Mouse (Mus musculus) liver, embryonic 16.5 days (tissue): ENCODE data around the gene Nrn1l. TPM values are rescaled to one million over a fixed set of nuclear protein-coding genes. Genes with fewer than 3 reads are reported as not detected.

Source experiments
- ATAC-seq: fragments of 200-750 bp; cut with Nextera tagmentation; 2 replicates; pipeline ENCODE4 v1.8.0; 2017; ENCODE audit warnings: low read depth, mild to moderate bottlenecking, moderate number of reproducible peaks, moderate library complexity
- H3K27ac ChIP-seq: fragments of 300-500 bp; sonication (generic); 2 replicates; pipeline ENCODE4 v1.5.1; 2014; ENCODE audit warnings: mild to moderate bottlenecking, low read length
- H3K27me3 ChIP-seq: fragments of 300-500 bp; sonication (generic); 2 replicates; pipeline ENCODE4 v1.6.1; 2014; ENCODE audit warnings: low read depth, low read length, mixed read lengths; ENCODE audit not compliant: control insufficient read depth, insufficient read depth
- H3K36me3 ChIP-seq: fragments of 300-500 bp; sonication (generic); 2 replicates; pipeline ENCODE4 v1.6.1; 2014; ENCODE audit warnings: mild to moderate bottlenecking; ENCODE audit not compliant: control insufficient read depth, insufficient read depth
- H3K4me1 ChIP-seq: fragments of 300-500 bp; sonication (generic); 2 replicates; pipeline ENCODE4 v1.6.1; 2014; ENCODE audit warnings: low read depth, low read length, mixed read lengths; ENCODE audit not compliant: control insufficient read depth
- H3K4me2 ChIP-seq: fragments of 300-500 bp; sonication (generic); 2 replicates; pipeline ENCODE4 v1.6.1; 2014; ENCODE audit warnings: low read depth, low read length, mixed read lengths
- H3K4me3 ChIP-seq: fragments of 300-500 bp; sonication (generic); 2 replicates; pipeline ENCODE4 v1.5.1; 2014; ENCODE audit warnings: low read depth, mild to moderate bottlenecking, low read length
- H3K9ac ChIP-seq: fragments of 300-500 bp; sonication (generic); 2 replicates; pipeline ENCODE4 v1.6.1; 2014; ENCODE audit warnings: low read depth, low read length
- H3K9me3 ChIP-seq: fragments of 300-500 bp; sonication (generic); replicated peaks from 2 replicates; pipeline ENCODE4 v1.6.1; 2016; ENCODE audit warnings: low read length; ENCODE audit not compliant: control insufficient read depth
- WGBS: fragments of 180-500 bp; shearing (Covaris S2); extraction: QIAGEN DNeasy Blood & Tissue Kit; methylation state at CpG from one replicate; pipeline ENCODE4 v1.1.7; 2014; ENCODE audit not compliant: insufficient replicate concordance; 5-methylcytosine and 5-hydroxymethylcytosine counted together
- polyA plus RNA-seq: library from polyadenylated mRNA; unstranded; fragments of >200 nt; fragmentation: Nextera tagmentation; extraction: Ambion mirVana; gene quantifications from 2 replicates; pipeline ENCODE4 v1.2.1, GENCODE M21; 2015

The Nrn1l gene
- polyA plus RNA-seq, 1 experiment from 2014 or later = not detected

DNA sequence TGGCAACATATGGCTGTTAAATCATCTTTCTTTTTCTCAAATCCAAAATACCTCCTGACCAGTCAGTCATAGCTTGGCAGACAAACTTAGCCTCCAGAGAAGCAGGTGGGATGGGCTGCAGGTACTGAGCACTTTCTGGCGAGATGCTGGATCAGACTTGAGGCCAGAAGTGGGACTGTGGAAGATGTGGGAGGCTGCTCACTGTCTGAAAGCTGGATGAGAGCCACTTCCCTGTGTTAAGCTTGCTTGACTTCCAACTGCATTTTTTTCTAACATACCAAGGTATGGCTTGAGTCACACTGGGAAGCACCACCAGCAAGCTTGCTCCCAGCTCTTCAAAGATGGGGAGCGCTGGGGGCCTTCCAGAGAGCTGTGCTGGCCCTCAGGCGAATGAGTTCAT, 31.8 kb downstream of the Nrn1l start:
- Histone ChIP-seq H3K4me1 (no peaks in the 10 kb centered on the region), H3K9me3 (no peaks in the 10 kb centered on the region), H3K27me3 (no peaks in the 10 kb centered on the region), H3K36me3 (0 out of 2 replicates have a peak, but pooled peaks cover 2% of the 10 kb centered on the region), H3K27ac (no peak overlapping the region), H3K4me3 (no peak overlapping the region), H3K4me2 (no peak overlapping the region), H3K9ac (no peak overlapping the region)
- no peak for ATAC-seq
- 68% methylated on average over 3 of the region's 3 CpGs for WGBS

DNA sequence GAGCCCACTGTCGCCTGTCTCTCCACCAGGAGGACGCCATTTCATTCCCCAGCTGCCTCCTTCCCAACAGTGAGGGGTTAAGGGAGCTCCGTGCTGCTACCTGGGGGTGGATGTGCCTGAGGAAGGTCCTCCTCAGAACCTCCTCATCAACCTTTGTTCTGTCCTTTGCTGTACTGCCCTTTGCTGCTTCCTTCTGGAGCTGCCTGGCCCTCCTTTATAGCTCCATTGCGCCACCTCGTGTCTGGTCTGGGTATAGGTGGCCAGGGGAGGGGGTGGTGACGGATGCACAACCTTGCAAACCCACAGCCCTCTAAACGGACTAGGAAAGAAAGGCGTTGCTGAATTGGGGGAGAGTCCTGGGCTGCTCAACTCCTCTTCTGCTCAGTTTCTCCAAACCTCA, 37.2 kb downstream of the Nrn1l start:
- no peak overlapping the region for H3K27ac ChIP-seq
- no peak overlapping the region for H3K4me3 ChIP-seq
- peaks cover 8% of the 10 kb centered on the region for H3K4me1 ChIP-seq
- H3K27me3 ChIP-seq = no peaks in the 10 kb centered on the region
- 0 out of 2 replicates have a peak, but pooled peaks cover 2% of the 10 kb centered on the region for H3K36me3 ChIP-seq
- H3K4me2 ChIP-seq = no peak overlapping the region
- 19% methylated on average over 8 of the region's 8 CpGs for WGBS
- H3K9me3 ChIP-seq = no peaks in the 10 kb centered on the region
- ATAC-seq = peak; percentile 37; the same call in 1 of the 2 replicates
- no peak overlapping the region for H3K9ac ChIP-seq

DNA sequence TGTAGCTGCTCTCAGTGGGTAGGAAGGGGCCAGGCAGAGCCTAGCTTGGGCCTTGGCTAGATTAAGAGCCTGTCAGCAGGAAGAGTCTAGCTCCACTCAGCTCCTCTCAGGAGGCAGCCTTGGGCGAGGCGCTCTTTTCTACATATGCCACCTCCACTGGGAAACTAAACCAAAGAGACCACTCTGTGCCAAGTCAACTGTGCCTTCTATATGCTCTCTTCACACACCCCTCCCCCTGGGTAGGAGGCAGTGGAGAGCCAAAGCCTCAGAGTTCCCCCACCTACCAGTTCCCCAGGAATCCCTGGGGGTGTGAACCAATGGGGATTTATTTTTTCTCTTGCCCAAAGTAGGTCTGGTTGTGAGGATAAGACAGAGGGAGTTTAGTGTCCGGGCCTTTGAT, 37.9 kb downstream of the Nrn1l start:
- Histone ChIP-seq H3K27me3 (no peaks in the 10 kb centered on the region), H3K9me3 (no peaks in the 10 kb centered on the region), H3K9ac (no peak overlapping the region), H3K4me1 (peaks cover 15% of the 10 kb centered on the region), H3K4me2 (no peak overlapping the region), H3K27ac (no peak overlapping the region), H3K4me3 (no peak overlapping the region), H3K36me3 (0 out of 2 replicates have a peak, but pooled peaks cover 2% of the 10 kb centered on the region)
- WGBS = 79% methylated on average over 3 of the region's 3 CpGs
- no peak for ATAC-seq

DNA sequence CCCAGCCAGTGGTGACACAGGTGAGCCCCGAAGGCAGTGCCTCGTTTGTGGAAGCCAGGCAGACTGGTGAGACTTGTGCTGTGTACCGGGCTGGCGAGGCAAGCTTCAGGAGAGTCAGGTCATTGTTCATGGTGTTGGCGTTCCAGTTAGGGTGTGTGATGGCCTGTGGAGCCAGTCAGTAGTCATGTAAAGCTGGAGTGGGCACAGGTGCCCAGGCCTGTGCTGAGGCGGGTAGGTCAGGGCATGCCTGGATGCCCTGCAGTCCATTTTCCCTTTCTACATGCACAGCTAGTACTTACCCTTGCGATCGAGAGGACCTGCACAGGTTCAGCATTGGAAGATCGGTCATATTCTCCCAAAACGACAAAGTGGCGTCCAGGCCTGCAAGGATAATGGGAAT, 39.2 kb downstream of the Nrn1l start:
- no peak overlapping the region for H3K9ac ChIP-seq
- H3K4me2 ChIP-seq = no peak overlapping the region
- H3K36me3 ChIP-seq = 0 out of 2 replicates have a peak, but pooled peaks cover 2% of the 10 kb centered on the region
- no peak overlapping the region for H3K4me3 ChIP-seq
- no peak for ATAC-seq
- H3K4me1 ChIP-seq = peaks cover 20% of the 10 kb centered on the region
- H3K9me3 ChIP-seq = no peaks in the 10 kb centered on the region
- WGBS = 79% methylated on average over 11 of the region's 11 CpGs
- no peaks in the 10 kb centered on the region for H3K27me3 ChIP-seq
- H3K27ac ChIP-seq = no peak overlapping the region

DNA sequence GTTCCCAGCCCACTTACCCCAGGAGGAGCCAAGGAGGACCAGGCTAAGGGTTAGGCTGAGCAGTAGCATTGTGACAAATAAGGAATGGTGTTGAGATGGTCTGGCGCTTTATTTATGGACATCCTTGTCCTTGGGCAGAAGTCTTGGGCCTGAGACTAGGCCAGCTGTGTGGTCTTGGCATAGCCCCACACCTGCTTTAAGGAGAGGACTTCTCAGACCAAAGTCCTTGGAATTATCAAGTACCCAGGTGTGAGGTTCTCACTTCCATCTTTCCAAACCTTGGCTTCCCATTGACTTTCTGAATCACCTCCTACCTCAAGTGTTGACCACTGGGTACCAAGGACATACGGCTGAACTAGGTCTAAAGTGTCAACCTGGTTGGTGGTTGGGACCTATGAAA, 40.4 kb downstream of the Nrn1l start, which contains the start of gene Ctrl:
Ctrl (minus strand) TSS at position 101 of the 400 bp plus-strand sequence.
- ATAC-seq = no peak
- Histone ChIP-seq H3K4me3 (no peak within 1 kb of the TSS), H3K4me1 (peaks cover 26% of the 10 kb centered on the region), H3K27ac (no peak within 1 kb of the TSS), H3K4me2 (no peak within 1 kb of the TSS), H3K9ac (no peak within 1 kb of the TSS), H3K9me3 (no peaks in the 10 kb centered on the region), H3K27me3 (no peaks in the 10 kb centered on the region), H3K36me3 (0 out of 2 replicates have a peak, but pooled peaks cover 2% of the 10 kb centered on the region)
- 78% methylated on average over 2 of the region's 2 CpGs for WGBS

DNA sequence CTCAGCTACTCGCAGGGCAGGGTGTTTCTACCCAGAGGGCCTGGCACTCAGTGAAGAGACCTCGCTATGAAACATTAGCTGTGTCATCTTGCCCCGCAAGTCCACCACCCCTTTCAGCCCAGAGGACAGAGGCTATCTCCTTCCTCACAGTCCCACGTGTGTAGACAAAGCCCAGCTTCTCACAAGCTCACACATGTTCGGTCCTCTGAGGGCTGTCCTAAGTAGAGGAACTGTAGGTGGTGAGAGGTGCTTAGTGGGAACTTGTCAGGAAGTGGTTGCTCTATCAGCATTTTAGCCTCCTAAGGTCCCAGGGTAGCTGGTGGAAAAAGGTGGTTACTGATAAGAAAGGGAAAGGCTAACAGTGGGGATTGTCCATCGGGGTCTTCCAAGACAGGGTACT, 41.7 kb downstream of the Nrn1l start:
- H3K9me3 ChIP-seq = no peaks in the 10 kb centered on the region
- no peak overlapping the region for H3K9ac ChIP-seq
- no peaks in the 10 kb centered on the region for H3K27me3 ChIP-seq
- H3K27ac ChIP-seq = peak overlapping the region; percentile 21; the same call in 1 of the 2 replicates
- H3K4me3 ChIP-seq = no peak overlapping the region
- H3K4me2 ChIP-seq = no peak overlapping the region
- WGBS = 18% methylated on average over 6 of the region's 6 CpGs
- peaks cover 26% of the 10 kb centered on the region for H3K4me1 ChIP-seq
- ATAC-seq = no peak
- no peaks in the 10 kb centered on the region for H3K36me3 ChIP-seq

DNA sequence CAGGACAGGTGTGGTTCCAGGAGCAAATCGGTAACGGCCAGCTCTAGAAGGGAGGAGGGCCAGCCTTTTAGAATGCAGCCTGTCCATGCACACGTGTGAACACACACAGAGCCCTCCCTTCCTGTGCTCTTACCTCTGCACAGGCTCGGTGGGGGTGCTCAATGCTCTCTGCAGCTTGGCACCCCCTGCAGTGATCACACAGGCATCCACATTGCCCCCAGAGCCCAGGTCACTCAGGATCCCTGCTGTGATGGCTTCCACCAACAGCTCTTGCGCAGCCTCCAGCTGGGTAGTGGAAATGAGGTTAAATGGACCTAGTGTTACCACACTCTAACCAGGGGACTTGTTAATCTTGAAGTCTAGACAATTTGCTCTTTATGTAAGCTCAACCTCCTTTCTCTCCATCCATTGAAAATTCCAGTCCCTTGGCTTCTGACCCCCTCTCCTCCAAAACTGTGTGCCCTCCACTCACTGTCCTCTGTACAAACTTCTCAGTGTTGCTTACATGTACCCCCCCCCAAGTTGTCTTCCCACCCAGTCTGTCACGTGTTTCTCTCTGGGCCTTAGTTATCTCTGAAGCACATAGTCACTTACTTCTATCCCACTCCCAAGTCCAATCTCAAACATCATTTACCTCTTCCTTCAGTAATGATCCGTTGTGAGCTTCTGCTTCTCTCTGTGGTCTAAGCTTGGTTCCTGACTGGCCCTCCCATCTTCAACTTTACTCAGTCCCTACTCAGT, 42.7 kb downstream of the Nrn1l start:
- Histone ChIP-seq H3K36me3 (no peaks in the 10 kb centered on the region), H3K27me3 (no peaks in the 10 kb centered on the region), H3K4me2 (peak overlapping the region; percentile 95), H3K9ac (peak overlapping the region; percentile 45; the same call in 1 of the 2 replicates), H3K9me3 (no peaks in the 10 kb centered on the region), H3K4me1 (peaks cover 26% of the 10 kb centered on the region), H3K27ac (peak overlapping the region; percentile 18; the same call in 1 of the 2 replicates), H3K4me3 (peak overlapping the region; percentile 77)
- 18% methylated on average over 7 of the region's 7 CpGs for WGBS
- ATAC-seq = no peak

DNA sequence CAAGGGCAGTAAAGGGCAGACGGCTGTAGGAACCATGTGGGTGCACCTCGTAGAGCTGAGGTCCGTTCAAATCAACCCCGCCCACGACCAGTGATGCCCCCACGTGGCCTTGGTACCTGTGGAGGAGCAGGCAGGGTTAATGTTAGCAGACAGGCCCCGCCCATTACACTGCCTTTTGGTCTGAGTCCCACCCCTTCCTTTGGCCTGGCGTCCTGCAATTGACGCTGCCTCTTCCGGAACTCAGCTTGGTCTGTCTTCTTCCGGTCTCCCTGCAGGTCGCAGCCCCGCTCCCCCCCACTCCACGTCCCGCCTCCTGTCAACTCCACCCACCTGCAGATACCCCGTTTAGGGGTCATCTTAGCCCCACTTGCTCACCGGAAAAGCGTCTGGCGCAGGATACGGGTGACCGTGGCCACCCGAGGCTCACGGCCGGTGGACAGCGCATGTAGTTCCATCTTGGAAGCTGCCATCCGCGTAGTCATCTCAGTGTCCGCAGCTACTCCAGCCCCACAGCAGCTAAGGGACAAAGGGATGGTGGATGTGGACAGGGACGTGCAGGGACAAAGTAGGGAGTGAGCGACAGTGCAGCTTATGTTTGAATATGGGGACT, 43.6 kb downstream of the Nrn1l start:
- H3K27ac ChIP-seq = peak overlapping the region; percentile 81
- H3K9me3 ChIP-seq = no peaks in the 10 kb centered on the region
- H3K9ac ChIP-seq = peak overlapping the region; percentile 83
- peaks cover 26% of the 10 kb centered on the region for H3K4me1 ChIP-seq
- H3K36me3 ChIP-seq = no peaks in the 10 kb centered on the region
- peak overlapping the region; percentile 95 for H3K4me2 ChIP-seq
- peak overlapping the region; percentile 77 for H3K4me3 ChIP-seq
- ATAC-seq = peak; percentile 85
- H3K27me3 ChIP-seq = no peaks in the 10 kb centered on the region
- WGBS = under 1% methylated on average over 30 of the region's 30 CpGs
